Mouse (Mus musculus) kidney, adult 9 months (tissue): ENCODE results near the gene Stk32c.

Experiments used
- DNase-seq: peaks from one replicate; pipeline ENCODE4 v3.0.0; 2022

The Stk32c gene

DNA sequence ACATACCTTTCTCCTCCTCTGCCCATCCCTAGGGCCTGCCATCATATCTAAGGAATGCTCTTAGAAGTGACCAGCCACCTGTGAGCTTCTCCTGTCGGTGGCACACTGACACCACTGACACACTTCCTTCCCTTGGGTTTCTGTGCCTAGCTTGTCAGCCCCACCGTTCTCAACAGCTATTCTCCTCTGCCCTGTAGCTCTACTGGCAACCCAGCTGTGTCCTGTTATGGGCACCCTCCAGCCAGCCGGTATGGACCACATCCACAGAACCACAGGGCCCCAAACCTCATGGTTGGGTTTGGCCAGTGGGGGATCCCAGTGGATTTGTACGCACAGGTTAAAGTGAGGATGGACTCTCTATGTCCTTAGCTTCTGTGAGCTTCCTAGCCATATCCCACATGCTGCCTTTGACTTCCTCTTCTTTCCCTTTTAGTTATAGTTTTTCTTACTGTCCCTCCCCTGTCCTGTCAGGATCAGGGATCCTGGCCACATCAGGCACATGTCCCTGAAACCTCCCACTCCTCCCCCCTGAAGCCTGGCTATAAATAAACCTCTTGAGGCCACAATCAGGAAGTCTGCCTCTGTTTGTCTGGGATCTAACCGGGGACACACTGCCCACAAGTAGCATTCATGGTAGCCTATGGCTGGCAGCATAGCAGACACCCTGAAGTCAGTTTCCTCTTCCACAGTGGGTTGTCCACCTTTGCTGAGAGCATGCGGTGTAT lies 15.5 kb upstream of the Stk32c start:
- no peak for DNase-seq

DNA sequence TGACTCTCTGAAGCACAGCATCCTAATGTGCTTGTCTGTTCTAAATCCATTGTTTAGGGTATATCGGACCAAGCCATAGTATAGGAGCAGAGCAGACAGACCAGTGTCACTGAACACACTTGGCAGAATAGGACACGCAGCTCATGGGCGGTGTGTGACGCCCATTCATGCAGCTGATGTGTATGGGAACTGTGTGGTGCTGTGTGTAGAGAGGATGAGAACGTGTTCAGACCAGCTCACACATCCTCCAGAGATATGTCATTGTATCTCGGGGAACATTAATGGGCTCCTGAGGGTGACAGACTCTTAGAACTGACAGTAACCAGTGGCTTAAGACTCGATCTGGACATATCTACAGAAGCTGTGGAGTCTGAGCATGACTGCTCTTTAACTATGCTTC lies 13.3 kb upstream of the Stk32c start:
- DNase-seq = no peak

DNA sequence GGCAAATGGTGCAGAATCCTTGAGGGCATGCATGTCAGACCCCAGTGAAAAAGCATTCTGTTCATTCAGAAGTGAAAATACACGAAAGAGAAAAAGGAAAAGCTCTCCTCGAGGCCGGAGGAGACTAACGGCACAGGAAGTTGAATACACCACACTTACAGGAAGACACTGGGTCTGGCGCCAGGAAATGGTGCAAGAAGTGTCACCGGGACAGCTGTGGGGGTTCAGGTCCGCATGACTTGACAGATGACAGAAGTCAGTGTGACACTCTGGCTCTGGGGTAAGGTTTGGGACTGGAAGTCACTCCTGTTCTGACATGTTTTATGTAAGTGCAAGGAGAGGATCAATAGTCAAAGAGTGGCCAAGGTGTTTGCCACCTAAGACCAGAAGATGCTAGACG lies 11.6 kb upstream of the Stk32c start:
- DNase-seq = peak; percentile 55

DNA sequence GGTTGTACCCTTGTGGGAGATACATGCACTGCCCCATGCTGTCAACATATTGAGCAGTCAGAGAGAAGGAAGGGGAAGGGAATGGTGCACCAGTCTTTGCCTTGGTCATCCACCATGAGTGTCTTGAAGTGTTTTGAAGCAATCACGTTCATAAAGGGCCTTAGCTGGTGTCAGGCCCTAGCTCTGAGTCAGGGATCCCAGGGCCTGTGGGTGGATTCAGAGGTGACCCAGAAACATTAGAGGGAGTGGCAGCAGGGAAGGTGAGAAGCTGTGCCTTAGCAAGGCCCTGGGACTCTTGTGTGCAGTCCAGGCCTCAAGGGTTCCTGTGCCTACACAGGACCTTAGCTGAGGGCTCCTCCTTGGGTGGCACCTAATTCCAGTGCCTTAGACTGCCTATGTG lies 11.0 kb upstream of the Stk32c start:
- DNase-seq = no peak

DNA sequence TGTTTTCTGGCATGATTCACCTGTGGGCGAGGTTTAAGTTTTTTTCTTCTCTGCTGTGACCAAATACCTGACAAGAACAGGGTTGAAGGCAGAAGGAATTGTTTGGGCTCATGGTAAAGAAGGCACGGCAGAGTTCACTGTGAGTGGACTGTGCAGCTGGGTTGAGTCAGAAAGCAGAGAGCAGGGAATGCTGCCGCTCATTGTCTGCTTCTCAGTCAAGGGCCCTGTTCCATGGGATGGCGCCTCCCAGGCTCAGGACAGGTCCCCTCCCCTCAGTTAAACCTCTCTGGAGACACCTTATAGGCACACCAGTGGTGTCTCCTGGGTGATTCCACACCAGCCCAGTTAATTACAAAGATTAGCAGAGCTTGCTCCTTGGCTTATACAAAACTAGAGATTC lies 9.2 kb upstream of the Stk32c start:
- DNase-seq = no peak

DNA sequence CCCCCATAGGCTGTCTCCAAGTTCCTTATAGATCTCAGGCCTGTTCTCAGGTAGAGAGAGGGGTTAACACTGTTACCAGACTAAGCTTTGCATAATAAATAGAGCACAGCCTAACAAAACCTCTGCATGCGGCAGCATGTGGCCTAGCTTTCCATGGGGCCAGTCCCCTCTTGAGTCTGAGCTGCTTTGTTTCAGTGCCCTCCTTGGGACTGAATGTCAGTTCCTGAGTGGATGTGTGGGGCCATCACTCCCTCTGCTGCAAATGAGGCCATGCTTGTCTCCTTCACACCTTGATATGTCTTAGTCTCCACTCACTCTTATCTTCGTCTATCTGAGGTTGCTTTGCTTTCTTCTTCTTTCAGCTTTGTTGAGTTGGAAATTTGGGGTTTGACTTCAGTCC lies 8.7 kb upstream of the Stk32c start:
- no peak for DNase-seq

DNA sequence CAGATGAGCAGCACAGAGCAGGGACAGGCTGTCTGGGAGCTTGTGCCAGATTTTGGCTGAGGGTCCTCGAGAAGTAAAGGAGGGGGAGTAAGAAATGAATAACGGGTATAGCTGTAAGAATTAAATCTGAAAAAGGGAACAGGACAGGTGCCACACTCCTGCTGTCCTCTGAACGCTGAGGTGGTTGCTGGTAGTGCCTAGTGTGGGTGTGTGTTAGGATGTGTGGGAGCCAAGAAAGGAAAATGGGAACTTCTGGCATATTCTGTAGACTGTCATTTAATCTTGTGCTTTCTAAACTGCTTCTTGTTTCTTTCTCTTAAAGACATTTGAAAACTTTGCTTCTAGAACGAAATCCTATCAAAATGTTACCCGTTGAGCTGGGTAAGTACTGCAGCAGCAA lies 8.0 kb upstream of the Stk32c start:
- DNase-seq = no peak

DNA sequence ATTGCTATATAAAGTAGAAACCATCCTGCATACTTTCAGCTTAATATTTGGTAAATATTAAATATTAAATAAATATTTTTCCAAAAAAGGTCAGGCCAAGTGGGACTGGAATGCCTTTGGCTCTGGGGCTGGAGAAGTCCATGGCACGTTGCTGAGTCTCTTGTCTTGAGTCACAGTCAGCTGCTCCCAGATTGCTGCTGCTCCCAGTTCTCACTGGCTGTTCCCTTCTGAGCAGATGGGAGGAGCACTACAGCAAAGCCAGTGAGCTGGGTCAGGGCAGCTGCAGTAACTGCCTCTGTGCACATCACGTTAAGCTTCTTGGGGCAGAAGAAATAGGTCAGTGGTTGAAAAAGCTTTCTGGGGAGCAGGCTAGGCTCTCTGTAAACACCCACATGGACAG lies 7.2 kb upstream of the Stk32c start:
- DNase-seq = no peak

DNA sequence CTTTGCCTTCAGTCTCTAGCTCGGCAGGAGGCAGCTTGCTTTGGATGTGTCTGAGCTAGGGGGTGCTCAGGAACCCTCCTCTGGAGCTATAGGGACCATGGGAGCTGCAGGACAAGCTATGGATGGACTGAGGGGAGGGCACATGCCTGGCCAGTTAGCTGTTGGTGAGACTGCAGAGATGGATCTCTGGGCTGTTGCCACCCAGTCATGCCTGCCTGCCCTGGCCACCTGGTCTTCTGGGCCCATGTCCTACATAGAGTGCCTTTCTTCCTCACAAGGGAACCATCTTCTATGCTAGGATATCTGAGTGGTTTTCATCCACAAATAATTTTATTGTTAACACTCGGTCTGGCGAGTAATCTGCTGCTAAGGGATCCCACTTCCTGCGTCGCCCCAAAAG lies 6.4 kb upstream of the Stk32c start:
- DNase-seq = no peak

DNA sequence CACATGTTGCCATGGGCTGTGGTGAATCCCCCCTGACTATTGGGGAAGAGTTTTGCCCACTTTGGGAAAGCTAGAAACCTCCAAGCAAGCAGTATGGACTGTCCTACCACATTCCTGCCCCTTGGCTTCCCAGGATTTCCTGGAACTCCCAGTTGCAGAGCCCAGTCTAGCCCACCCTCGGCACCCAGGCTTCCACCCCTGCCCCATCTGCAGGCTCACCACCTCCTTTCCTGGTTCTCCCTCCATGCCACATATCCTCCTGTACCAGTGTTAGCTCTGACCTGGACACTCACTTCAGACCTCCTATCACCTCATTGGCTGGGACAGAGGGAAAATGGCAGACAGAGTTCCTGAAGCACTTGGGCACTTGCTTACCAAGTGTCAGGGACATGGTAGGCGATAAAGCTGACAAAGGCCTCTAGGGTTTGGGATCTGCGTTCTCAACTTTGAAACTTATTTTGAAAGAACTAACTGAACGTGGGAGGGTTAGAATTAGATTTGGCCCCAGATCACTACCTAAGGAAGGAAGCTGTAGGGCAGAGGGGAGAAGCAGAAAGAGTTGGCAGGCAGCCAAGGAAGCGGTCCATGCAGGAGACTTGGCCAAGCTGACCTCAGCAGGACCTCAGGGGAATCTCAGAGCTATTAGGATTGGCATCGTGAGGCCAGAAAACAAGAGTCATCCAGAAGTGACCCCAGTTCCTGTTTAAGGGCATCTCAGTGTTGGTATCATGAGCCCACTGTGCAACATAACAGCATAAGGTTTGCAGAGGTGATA lies 5.7 kb upstream of the Stk32c start:
- DNase-seq = peak; percentile 49

DNA sequence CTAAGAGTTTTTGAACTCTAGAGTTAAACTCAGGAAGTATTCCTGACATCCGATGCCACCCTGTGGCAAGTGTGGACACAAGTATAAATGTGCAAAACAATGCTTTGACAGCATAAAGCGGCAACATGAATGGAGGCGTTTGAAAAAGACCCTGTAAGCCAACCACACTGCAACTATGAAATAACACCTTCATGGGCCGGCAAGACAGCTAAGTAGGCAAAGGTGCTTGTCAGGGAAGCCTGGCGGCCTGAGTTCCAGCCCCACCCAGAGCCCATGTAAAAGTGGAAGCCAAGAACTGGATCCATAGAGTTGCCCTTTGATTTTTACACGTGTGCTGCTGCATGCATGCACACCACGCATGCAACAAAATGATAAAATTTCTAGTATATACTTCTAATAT lies 3.9 kb upstream of the Stk32c start:
- DNase-seq = no peak

DNA sequence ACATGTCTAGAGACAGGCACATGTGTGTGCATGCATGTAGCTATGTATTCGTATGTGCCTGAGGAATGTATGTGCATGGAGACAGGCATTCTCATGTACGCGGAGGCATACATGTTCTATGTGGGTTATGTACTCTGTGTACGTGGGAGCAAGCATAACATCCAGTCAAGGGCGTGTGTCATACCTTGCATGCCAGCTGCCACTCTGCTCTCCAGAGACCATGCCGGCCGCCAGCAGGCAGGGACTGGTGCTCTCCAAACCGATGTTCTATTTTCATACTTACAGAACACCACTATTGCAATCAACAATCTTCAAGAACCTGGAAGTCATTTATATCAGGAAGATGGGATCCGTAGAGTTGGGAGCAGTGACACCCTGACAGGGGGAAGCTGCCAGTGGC lies 3.4 kb upstream of the Stk32c start:
- no peak for DNase-seq

DNA sequence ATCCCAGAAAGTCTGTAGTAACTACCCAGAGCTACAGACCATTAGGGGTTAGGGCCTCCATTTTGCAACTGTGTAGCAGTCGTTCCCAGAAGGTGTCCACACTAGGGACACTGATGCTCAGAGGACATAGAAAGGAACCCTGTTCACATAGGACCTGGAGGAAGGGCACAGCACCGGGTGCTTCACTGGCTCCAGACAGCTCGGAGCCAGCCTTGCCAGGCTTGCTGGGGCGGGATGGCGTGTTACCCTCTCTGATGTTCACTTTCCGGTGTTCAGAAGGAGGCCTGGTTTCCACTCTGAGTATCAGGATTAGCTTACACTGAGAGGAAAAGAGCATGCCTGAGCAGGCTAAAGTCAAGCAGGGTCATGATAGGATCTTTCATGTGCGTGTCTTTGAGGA lies 2.8 kb upstream of the Stk32c start:
- DNase-seq = no peak

DNA sequence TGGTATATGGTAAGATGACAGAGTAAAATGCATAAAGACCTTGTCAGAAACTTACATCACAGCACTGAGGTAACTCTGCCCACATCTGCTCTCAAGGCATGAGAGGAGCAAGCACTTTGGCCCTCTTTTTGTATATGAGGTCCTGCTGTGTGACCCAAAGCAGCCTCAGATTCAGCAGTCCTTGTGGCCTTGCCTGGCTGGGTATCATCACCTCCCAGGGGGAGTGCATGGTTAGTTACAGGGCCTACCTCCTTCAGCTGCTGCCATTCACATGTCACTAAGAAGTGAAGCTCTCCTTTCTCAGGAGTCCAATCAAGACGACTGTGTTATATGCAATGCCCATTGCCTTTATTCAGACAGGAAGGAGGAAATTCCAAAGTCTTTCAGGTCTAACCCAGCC lies 2.4 kb upstream of the Stk32c start:
- DNase-seq = no peak

DNA sequence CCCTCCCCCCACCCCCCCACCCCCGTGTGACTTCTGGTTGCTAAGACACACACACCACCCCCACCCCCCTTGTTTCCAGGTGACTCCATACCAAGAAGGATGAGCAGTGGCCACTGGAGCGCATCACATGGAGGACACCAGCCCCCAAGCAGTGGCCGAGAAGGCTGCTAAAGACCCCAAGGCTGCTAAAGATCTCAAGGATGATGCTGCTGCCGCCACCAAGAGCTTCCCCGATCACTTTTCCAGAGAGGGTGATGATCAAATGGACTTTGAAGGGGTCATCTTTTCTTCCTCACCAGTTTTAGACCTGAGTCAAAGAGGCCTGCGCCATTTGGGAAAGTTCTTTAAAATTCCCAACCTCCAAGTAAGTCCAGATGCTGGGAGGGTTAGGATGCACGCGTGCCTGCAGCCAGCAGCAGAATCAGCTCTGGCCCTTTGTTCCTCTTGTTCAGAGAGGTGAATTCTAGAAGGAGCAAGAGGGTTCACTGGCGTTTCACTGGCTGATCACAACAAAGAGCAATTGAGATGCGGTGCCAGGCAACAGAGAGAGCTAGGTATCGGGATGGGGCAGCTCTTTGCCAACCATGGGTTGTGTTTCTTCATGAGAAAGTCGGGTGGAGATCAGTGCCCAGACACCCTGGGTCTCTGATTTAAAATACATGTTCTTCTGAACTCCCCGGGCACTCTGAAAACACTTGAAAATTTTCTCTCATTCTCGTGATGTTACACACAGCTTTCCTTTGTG lies 1.7 kb upstream of the Stk32c start:
- DNase-seq = no peak

DNA sequence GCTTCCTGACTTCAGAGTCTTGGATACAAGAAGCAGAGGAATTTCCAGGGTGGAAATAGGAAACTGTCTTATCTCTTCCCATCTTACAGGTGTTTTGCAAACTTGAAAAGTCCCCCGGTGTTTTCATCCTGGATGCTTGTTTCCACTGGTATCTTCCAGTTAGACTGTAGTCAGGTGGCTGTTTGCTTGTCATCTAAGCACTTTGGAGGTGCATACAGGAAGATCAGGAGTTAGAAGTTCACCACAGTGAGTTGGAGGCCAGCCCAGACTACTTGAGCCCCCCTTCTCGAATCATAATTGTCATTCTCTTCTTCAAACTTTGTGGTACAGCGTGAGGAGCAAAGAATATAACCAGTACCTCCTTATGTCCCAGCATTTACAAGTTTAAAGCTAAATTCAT lies 1.1 kb upstream of the Stk32c start:
- no peak for DNase-seq

DNA sequence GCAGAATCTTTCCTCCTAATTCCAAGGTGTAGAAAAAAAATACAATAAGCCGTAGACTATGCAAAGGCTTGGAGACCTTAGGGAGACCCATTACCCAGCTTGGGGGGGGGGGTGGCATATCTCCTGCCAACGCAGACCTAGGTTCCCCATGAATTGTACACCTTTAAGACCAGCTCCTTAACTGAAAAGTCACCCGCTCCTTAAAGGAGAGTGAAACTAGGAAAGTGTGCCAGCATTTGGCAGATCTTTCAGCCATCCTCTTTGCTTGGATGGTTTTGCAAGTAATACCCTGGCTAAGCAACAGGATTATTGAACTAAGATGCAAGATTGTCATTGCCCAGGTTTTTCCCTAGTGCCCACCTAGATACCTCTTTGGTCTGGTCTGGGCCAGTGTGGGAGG lies 644 bp upstream of the Stk32c start:
- DNase-seq = no peak

DNA sequence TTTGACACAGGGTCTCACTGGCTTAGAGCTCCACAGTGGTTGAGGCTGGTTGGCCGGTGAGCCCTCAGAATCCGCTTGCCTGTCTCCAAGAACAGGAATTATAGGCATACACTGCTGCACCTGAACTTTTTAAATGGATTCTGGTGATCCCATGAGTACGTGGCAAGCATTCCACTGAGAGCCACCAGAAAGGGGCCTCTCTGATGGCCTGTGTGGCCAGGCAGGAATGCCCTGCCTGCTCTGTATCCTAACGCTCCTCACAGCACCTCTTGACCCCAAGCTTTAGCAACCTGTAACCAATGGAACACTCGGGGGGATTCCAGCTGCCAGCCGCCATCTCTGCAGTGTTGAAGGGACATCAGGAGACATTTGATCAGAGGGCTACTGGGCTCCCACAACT lies 1.3 kb downstream of the Stk32c start:
- no peak for DNase-seq

DNA sequence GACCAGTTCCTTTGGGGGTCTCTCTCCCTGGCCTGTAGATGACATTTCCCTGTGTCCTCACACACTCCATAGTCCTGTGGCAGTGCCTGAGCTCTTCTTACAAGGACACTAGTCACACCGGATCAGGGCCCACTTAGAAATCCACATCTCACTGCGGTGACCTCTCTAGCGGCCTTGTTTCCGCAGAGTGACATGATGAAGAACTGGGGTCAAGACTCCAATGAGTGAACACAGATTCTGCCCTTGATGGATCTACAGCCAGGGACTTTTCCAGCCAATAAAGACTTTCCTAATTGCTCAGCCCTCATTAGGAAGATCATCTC lies 4.4 kb downstream of the Stk32c start:
- DNase-seq = peak; percentile 39

DNA sequence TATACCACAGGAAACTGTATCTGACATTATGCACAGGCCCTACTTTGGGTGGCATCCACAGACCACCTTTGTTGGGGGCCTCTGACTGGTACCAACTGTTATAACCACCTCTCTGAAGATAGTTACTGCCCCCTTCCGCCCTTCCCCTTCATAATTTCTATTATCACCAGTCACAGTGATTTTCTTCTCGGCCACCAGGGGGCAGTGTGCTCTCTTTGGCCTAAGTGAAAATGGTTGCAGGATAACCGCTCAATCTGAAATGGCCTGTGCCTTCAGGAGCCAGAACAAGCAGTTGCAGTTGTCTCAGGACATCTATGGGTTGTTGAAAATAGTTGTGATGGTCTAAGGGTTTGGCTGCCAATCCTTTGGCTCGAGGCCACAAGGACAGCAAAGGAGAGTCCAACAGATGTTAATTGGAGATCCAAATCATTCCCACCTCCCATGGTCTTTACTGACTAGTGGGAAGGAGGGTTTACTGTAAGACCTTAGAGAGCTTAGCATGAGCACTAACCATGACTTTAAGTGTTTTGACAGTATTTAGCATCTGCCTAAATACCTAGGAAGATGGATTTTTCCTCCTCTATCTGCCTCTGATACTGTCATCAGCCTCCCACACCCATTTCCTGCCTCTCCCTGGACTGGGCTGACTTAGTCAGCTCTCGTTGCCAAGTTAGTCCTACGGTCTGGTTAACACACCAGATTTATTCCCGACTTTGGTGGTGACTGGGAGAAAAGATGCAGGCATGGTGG lies 4.9 kb downstream of the Stk32c start:
- peak; percentile 34 for DNase-seq

DNA sequence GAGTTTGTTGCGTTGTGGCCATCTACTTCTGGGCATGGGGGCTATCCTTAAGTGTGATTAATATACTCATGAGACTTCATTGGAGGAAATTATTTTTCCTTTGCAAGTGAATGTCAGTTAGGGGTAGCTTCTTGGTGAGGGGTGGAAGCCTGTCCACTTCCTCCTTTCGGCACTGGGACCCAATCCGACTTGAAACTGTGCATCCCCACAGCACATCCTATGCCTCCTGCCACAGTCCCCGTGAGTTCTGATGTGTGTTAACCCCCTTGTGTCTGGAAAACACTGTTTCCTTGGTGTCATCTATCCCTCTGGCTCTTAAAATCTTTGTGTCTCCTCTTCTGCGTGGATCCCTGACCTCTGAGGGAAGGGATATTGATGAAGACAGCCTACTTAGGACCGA lies 11.9 kb downstream of the Stk32c start:
- DNase-seq = no peak

DNA sequence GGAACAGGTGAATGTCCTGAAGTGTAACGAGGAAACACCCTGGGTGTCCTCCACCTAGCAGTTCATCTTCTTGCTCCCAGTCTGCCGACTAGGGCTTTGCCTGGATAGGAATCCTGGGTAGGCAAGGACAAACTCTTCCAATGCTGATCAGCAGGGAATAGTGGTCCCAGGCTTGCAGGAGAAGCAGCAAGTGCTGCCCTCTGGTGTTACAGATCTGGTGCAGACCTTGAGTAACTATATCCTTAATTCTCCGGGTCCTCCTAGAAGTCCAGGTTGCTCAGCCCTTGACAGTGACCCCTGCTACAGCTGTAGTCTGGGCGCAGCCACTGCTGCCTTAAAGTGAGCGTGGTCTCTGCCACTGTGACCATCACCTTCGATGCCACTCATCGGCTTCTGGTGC lies 13.0 kb downstream of the Stk32c start:
- peak; percentile 68 for DNase-seq

DNA sequence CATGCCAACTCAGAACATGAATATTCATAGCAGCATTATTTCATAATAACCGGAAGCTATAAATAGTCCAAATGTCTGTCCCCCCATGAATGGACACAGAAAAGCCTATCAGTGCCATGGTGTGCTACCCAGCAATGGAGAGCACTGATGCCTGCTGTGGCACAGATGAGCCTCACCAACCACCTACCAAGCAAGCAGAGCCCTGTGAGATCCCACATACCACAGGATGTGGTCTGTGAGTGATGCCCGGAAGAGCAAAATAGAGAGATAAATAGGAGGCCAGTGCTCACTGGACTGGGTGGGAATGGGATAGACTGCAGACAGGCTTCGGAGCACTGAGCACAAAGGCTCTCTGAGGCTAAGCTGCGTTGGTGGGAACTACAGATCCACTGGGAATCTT lies 16.1 kb downstream of the Stk32c start:
- no peak for DNase-seq

DNA sequence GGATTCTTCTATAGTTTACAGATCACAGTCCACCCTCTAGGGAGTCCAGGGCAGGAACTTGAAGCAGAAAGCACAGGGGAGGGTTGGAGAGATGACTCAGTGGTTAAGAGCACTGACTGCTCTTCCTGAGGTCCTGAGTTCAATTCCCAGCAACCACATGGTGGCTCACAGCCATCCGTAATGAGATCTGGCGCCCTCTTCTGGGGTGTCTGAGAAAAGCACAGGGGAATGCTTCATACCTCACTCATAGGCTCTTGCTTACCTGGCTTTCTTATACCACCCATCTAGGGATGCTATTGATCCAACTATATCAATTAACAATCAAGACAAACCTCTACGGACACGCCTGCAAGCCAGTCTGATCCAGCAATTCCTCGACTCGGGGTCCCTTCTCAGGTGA lies 21.5 kb downstream of the Stk32c start:
- DNase-seq = no peak
